Mouse (Mus musculus) testis, adult 2 months (tissue): Measurements from ENCODE around the gene Rhag.

Source experiments
- CTCF ChIP-seq: fragments of 200-500 bp; IDR thresholded peaks from 2 replicates; pipeline ENCODE4 v1.5.1; 2012; ENCODE audit warnings: low read depth, mild to moderate bottlenecking, inconsistent platforms, low read length, moderate library complexity; ENCODE audit not compliant: control insufficient read depth, insufficient read depth, insufficient replicate concordance
- POLR2A ChIP-seq: fragments of 200-500 bp; IDR thresholded peaks from 2 replicates; pipeline ENCODE4 v1.6.1; 2012; ENCODE audit warnings: low read depth, mild to moderate bottlenecking, inconsistent platforms, low read length, moderate library complexity; ENCODE audit not compliant: control insufficient read depth

- no peak for TF ChIP-seq CTCF
- TF ChIP-seq POLR2A: no peak
Observed at GRCm38 (mm10) chr17:40767120-40767519, 43.8 kb upstream of the Rhag start.
